ENCODE assay signal across 8 mouse cellular contexts in the genomic region with DNA sequence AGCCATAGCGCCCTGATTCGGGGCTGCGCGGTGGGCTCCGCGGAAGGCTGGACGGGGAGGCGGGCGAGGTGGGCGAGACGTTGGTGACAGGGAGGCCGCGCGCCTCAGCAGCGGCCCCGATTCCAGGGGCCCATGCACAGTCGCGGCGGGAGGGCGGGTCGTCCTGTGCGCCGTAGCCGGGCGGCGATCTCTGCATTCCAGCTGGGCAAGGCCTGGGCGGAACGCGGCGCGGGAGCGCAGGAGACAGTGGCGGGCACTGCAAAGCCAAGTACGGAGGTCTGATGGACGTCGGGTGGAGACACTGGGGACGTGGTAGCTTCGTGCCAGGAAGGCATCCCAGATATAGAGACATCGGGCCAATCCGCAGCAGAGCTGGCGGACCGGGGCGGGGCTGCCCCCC. TPM values are rescaled to one million over a fixed set of nuclear protein-coding genes. Genes with fewer than 3 reads are reported as not detected.
DNase-seq lines count a peak whose midpoint lies in the region; ATAC-seq and TF ChIP-seq lines count a peak whose summit lies in the region.

A gene (minus strand): TSS at position 315 of the 400 bp plus-strand sequence.

- peak within 1 kb of the TSS; percentile 7 for H3K4me3 ChIP-seq in erythroblast, embryonic 14.5 days (replicated peaks)
- peak within 1 kb of the TSS; percentile 63 for H3K4me3 ChIP-seq in heart, adult 2 months
- H3K4me3 ChIP-seq in liver, embryonic 12.5 days: peak within 1 kb of the TSS; percentile 49
- H3K4me3 ChIP-seq in neural tube, embryonic 13.5 days: peak within 1 kb of the TSS; percentile 41

- H3K9ac ChIP-seq in heart, adult 2 months (ENCODE audit: low read depth, low read length): peak within 1 kb of the TSS; percentile 97
- peak within 1 kb of the TSS; percentile 45; the same call in 1 of the 2 replicates for H3K9ac ChIP-seq in liver, embryonic 12.5 days
- peak within 1 kb of the TSS; percentile 65 for H3K9ac ChIP-seq in neural tube, embryonic 13.5 days

- H3K4me2 ChIP-seq in liver, embryonic 12.5 days: peak within 1 kb of the TSS; percentile 61
- H3K4me2 ChIP-seq in neural tube, embryonic 13.5 days: peak within 1 kb of the TSS; percentile 62

- H3K27me3 ChIP-seq in erythroblast, embryonic 14.5 days (ENCODE audit: control insufficient read depth): peaks cover 77% of the 10 kb centered on the region
- H3K27me3 ChIP-seq in heart, adult 2 months (ENCODE audit: control insufficient read depth, insufficient read depth, low read length): peaks cover 4% of the 10 kb centered on the region; the same call in 1 of the 2 replicates
- peaks cover 80% of the 10 kb centered on the region for H3K27me3 ChIP-seq in liver, embryonic 12.5 days (replicated peaks)
- H3K27me3 ChIP-seq in neural tube, embryonic 13.5 days: peaks cover 66% of the 10 kb centered on the region

- peak; percentile 99 for TF ChIP-seq POLR2A in heart, adult 2 months (IDR thresholded peaks at IDR 0.05; ENCODE audit: insufficient read depth, low read depth, low read length)

- intact Hi-C loops in heart, adult 2 months (cut with DNase I): loop anchor here (5.0 to 10.0 kb wide), 2 partner anchors 199 to 397 kb away; no protein-coding TSS in a partner anchor

- H3K27ac ChIP-seq in heart, adult 2 months: peak within 1 kb of the TSS; percentile 93
- no peak within 1 kb of the TSS for H3K27ac ChIP-seq in liver, embryonic 12.5 days
- H3K27ac ChIP-seq in neural tube, embryonic 13.5 days (replicated peaks): peak within 1 kb of the TSS; percentile 23; the same call in 1 of the 2 replicates

- 1% methylated on average over 43 of the region's 43 CpGs for WGBS in heart, adult 2 months
- WGBS in liver, embryonic 12.5 days (ENCODE audit: insufficient replicate concordance): under 1% methylated on average over 43 of the region's 43 CpGs
- under 1% methylated on average over 43 of the region's 43 CpGs for WGBS in neural tube, embryonic 13.5 days

- TF ChIP-seq EP300 in heart, adult 2 months (IDR thresholded peaks at IDR 0.05; ENCODE audit: insufficient read depth, low read depth, low read length): peak; percentile 88; the same call in 1 of the 2 replicates

- H3K4me1 ChIP-seq in erythroblast, embryonic 14.5 days (ENCODE audit: control insufficient read depth): peaks cover 6% of the 10 kb centered on the region
- peaks cover 14% of the 10 kb centered on the region for H3K4me1 ChIP-seq in heart, adult 2 months (ENCODE audit: control insufficient read depth, insufficient read depth, low read length)
- H3K4me1 ChIP-seq in liver, embryonic 12.5 days: peaks cover 17% of the 10 kb centered on the region
- peaks cover 39% of the 10 kb centered on the region for H3K4me1 ChIP-seq in neural tube, embryonic 13.5 days (replicated peaks)

- no peaks in the 10 kb centered on the region for H3K9me3 ChIP-seq in erythroblast, embryonic 14.5 days (ENCODE audit: control insufficient read depth, low read length)
- H3K9me3 ChIP-seq in liver, embryonic 12.5 days (replicated peaks): no peaks in the 10 kb centered on the region
- no peaks in the 10 kb centered on the region for H3K9me3 ChIP-seq in neural tube, embryonic 13.5 days

- peak; percentile 45 for DNase-seq in embryo, embryonic 10.5 days (ENCODE audit: low spot score)
- peak; percentile 86 to 89 for DNase-seq in heart, adult 2 months
- peak; percentile 74 for DNase-seq in kidney, adult 18-20 months
- DNase-seq in c-Kit-positive CD71-positive TER-119-positive erythroid progenitor cells, embryonic 14.5 days (ENCODE audit: low spot score): no peak

- no peaks in the 10 kb centered on the region for H3K79me2 ChIP-seq in heart, adult 2 months (replicated peaks; ENCODE audit: control insufficient read depth, insufficient read depth, low read length)

- TF ChIP-seq CTCF in heart, adult 2 months (IDR thresholded peaks at IDR 0.05): no peak

- no peak for ATAC-seq in erythroblast, adult 5-6 weeks (replicated peaks; ENCODE audit: low FRiP score, poor library complexity, severe bottlenecking)
- ATAC-seq in liver, embryonic 12.5 days: no peak
- ATAC-seq in neural tube, embryonic 13.5 days (ENCODE audit: low read depth): no peak

- no peaks in the 10 kb centered on the region for H3K36me3 ChIP-seq in erythroblast, embryonic 14.5 days (ENCODE audit: control insufficient read depth)
- H3K36me3 ChIP-seq in heart, adult 2 months (ENCODE audit: control insufficient read depth, insufficient read depth, low read length): peaks cover 2% of the 10 kb centered on the region; the same call in 1 of the 2 replicates
- no peaks in the 10 kb centered on the region for H3K36me3 ChIP-seq in liver, embryonic 12.5 days
- H3K36me3 ChIP-seq in neural tube, embryonic 13.5 days: no peaks in the 10 kb centered on the region

RNA-seq across cellular contexts. Expression of the gene that starts here (rescaled TPM):
- 0.15 and 0.19 TPM in 2 replicates for polyA plus RNA-seq in erythroblast, embryonic 14.5 days (2012)
- total RNA-seq in erythroblast, adult 5-6 weeks (2015; ENCODE audit: low replicate concordance): not detected in 2 replicates
- not detected in 2 replicates for total RNA-seq in erythroblast, adult 5-6 weeks (2017; ENCODE audit: low replicate concordance)
- 10 to 100 TPM; 37.8 to 46.2 TPM for total RNA-seq in heart, adult 2 months (2021)
- 74.4 and 105 TPM in 2 replicates for polyA plus RNA-seq in heart, adult 2 months (2012; rRNA removed)
- 9.4 and 10.4 TPM in 2 replicates for polyA plus RNA-seq in liver, embryonic 12.5 days (2016; fragmentation: Nextera tagmentation; extraction: Ambion mirVana)
- 18.9 and 22.2 TPM in 2 replicates for polyA plus RNA-seq in neural tube, embryonic 13.5 days (2015; fragmentation: Nextera tagmentation; extraction: Ambion mirVana)

Comparison
In these comparisons a context has a peak if more than half of its experiments do, and no peak if none do; other contexts are left out.
1. RNA of the gene that starts here (total RNA-seq): 37.8 to 46.2 TPM in heart, adult 2 months; not detected in erythroblast, adult 5-6 weeks; every median in the first group is over 10 times any median in the second.
2. H3K4me3 ChIP-seq: peak in every context shown above with its lines; median percentile 63 in heart, adult 2 months; 49 in liver, embryonic 12.5 days; 41 in neural tube, embryonic 13.5 days; 7 in erythroblast, embryonic 14.5 days.
3. H3K9ac ChIP-seq: peak in every context shown above with its lines; median percentile 97 in heart, adult 2 months; 65 in neural tube, embryonic 13.5 days; 45 in liver, embryonic 12.5 days.